Mouse (Mus musculus) spleen, adult 12 weeks (tissue): ENCODE data around the gene Ckap5.

ENCODE experiments used
- DNase-seq: peaks from one replicate; pipeline ENCODE4 v3.0.0; 2022; ENCODE audit warnings: low spot score

Gene Ckap5

DNA sequence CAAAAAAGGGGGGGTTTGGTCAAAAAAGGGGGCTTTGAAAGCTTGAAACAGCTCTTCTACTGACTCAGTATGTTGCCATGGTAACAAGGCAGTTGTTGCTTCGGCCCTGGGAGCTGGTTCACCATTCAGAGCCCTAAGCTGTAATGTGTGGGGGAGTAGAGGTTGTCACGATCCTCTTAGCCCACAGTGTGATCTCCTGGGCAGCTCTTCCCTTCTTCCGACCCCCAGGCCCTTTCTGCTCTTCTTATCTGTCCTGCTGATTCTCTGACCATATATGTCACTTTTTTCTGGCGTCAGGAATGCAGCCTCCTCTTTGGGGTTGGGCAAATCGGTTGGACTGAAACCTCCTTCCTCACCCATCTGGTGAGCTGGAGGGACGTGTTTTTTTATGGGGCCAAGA lies 126.3 kb downstream of the Ckap5 start:
- no peak for DNase-seq

DNA sequence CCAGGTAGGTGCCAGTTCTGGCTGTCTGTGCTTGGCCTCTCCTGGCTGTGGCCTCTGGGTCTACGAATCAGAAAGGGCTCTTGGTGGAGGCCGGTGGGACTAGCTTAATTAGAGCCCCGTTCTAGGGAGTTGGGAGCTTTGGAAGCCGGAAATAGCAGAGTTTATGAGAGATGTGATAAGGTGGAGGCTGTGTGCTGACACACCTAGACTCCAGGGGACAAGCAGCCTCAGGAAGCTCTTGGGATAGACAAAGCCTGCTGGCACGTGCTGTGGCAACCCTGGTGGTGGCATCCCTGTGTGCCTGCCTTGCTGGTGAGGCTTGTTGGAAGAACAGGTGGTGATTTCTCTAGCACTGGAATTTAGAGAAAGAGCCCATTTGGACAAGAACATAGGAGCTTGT lies 128.8 kb downstream of the Ckap5 start:
- no peak for DNase-seq

DNA sequence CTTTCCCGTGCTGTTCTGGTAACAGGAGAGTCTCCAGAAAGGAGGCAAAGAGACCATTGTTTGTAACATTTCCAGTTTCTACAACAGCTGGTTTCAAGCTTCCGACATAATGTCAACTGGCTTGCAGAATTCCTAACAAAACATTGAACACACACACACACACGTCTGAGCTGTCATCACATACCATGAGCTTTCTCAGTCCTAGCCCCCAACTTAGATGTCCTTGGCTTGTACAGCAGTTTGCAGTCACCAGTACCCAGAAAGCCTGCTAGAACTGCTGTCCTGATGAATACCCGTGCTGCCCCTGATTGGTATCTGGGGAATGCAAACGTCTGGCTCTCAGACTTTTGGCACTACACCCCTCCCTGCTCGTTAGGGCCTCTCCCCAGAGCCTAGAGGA lies 129.3 kb downstream of the Ckap5 start:
- no peak for DNase-seq

DNA sequence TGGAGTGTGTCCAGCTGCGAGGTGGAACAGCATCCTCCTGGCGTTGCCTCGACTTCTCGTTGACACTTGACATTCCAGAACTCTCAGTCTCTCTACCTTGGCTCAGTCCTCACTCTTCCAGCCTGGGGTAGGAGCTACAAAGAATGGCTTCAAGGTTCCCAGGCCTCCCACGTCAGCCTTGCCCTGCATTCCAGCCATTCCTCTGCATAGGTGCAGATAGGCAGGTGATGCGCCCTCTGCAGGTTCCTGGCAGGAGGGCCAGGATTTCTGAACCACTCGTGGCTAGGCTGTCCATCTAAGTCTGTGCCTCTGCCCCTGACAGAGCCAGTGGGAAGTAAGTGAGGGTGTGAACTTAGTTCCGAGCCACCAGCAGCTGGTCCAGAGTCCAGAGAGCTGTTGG lies 130.2 kb downstream of the Ckap5 start:
- DNase-seq = no peak

DNA sequence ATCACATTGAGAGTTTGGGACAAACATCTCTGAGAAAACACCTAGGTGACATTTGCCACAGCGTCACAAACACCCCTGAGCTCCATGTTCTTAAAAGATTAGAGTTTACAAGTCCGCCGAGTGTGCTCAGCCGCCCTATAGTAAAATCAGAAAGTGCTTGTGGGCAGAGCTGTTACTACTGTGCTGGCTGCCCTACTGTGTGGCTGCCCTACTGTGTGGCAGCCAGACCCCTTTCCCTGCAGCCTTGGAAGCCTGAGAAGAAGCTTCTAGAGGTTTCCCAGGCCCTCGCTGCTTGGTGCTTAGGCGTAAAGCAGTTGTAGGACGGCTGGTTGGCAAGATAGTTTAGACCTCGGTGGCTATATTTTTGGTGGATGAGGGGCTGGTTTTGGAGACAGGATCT lies 133.1 kb downstream of the Ckap5 start:
- no peak for DNase-seq

DNA sequence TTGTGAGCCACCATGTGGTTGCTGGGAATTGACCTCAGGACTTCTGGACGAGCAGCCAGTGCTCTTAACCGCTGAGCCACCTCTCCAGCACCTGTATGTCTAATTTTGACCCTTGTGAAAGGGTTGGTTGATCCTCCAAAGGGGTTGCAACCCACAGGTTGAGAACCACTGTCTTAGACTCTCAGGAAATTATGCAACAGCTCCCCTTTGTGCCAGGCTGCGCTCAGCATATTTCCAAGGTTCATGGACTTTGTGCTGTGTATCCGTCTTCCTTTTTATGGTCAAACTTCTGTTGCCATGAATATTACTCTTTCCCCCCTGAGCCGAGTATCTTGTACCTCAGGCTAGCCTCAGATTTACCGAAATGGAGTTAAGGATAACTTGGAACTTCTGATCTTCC lies 134.4 kb downstream of the Ckap5 start:
- DNase-seq = no peak

DNA sequence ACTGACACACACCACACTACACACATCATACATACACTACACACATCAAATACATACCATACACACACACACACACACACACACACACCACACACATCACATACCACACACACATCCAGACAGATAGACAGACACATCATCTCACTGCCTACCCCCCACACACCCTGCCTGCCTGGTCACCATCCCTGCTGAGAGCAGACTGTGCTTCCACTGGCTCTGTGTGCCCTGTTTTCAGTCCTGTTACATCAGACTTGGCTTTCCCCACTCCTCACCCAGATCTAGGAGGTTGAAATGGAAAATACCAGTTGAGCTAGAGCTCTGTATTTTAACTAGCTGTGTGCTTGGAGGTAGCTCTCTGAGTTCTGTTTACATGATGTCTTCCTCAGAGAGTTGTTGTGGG lies 138.2 kb downstream of the Ckap5 start:
- DNase-seq = no peak

DNA sequence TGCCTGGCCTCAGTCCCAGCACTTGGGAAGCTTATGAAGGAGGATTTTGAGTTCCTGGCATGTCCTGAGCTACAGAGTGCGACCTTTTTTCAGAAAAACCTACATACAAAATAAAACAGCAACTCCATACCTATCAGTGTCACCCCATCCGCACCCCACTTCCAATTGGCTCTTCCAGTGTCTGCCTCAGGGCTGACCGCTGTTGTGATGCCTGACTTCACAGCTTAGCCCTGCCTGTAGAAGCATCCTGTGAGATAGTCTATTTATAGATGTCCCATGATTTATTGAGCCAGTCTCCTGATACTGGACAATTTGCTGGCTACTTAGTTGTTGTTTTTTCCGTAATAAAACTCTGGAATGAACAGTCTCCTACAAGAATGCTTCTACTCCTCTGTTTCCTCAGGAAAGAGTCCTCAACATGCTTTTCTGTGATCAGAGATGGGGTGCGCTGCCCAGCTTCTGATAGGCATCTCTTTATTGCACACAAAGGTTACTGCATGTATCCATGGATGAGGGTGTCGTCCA lies 139.9 kb downstream of the Ckap5 start:
- no peak for DNase-seq

DNA sequence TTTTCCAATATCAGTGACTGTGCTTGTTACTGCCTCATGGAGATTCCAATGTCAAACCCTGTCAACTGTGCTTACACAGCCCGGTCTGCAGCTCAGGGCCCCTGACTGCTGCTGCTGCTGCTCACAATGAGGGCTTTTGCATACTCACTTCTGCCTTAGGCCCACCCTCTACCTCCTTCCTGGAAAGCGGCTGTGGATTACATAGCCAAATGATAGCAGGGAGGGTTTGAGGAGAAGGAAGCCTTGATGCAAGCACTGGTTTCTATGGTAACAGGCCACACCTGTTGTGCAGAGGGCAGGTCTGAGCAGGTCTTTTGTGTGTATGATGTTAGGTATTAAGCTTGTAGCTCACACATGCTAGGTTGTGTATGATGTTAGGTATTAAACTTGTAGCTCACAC lies 141.2 kb downstream of the Ckap5 start:
- DNase-seq = no peak

DNA sequence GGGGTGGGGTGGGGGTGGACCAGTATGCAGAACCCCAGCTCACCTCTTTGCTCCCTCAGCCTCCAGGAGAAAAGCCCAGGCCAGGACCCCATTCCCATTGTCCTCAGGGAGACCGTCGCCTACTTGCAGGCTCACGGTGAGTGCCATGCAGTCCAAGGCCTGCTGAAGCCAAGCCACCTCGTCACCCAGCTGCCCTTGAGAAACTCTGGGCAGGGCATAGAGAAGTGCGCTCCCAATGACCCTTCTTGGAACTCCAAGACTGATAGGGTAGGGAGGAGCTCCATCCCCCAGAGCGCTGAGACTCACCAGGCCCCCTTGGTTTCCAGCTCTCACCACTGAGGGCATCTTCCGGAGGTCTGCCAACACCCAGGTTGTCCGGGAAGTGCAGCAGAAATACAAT lies 142.8 kb downstream of the Ckap5 start:
- DNase-seq = no peak

DNA sequence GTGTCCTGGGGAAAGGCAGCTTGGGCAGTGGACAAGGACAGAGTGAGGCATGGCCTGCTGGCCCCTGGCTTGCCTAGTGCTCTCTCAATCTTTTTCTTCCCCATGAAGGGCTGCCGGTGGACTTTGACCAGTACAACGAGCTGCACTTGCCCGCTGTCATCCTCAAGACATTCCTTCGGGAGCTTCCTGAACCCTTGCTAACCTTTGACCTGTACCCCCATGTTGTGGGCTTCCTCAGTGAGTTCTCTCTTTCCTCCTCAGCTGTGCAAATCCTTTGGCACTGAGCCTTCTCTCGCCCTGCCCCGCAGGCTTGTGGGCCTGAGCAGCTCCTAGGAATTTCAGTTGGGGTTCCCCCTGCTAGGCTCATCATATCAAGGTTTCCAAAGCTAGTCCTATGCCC lies 143.5 kb downstream of the Ckap5 start:
- DNase-seq = no peak
